Comparison of ENCODE assay signal across 11 mouse cellular contexts in genomic region chr4:59439041-59439440, GRCm38 (mm10). TPM values are rescaled to one million over a fixed set of nuclear protein-coding genes. Genes with fewer than 3 reads are reported as not detected.
DNase-seq lines count a peak whose midpoint lies in the region; ATAC-seq and TF ChIP-seq lines count a peak whose summit lies in the region.
"Had no signal": no experiment of that assay in that cellular context is flagged by ENCODE, and none has a peak within 500 bp of the region (broad histone marks: within the 10 kb centered on the region; RNA-seq: fewer than 3 reads in every experiment).

No protein-coding gene starts in this region.

- no peaks in the 10 kb centered on the region for H3K9me3 ChIP-seq in heart, embryonic 10.5 days
- no peaks in the 10 kb centered on the region for H3K9me3 ChIP-seq in stomach, embryonic 16.5 days (replicated peaks; ENCODE audit: control insufficient read depth, low read length)
- H3K9me3 ChIP-seq: embryonic facial prominence, embryonic 12.5 days had no signal

- peak overlapping the region; percentile 97 for H3K4me2 ChIP-seq in stomach, embryonic 16.5 days (ENCODE audit: low read depth, low read length)

- H3K9ac ChIP-seq in stomach, embryonic 16.5 days (ENCODE audit: low read length), result peak overlapping the region; percentile 90

- intact Hi-C loops in heart, postnatal 14 days (cut with DNase I), result no loop called here

- peaks cover 7% of the 10 kb centered on the region; the same call in 1 of the 2 replicates for H3K27me3 ChIP-seq in heart, embryonic 10.5 days (ENCODE audit: insufficient read depth, poor library complexity, severe bottlenecking)
- no peaks in the 10 kb centered on the region for H3K27me3 ChIP-seq in spleen, adult 2 months (ENCODE audit: control insufficient read depth, insufficient read depth, low read length)
- H3K27me3 ChIP-seq in stomach, embryonic 16.5 days (ENCODE audit: control insufficient read depth, insufficient read depth, low read length), result no peaks in the 10 kb centered on the region

- WGBS in heart, embryonic 10.5 days, result 25% methylated on average over 5 of the region's 5 CpGs
- WGBS in spleen, adult 2 months, result 12% methylated on average over 5 of the region's 5 CpGs
- 20% methylated on average over 5 of the region's 5 CpGs for WGBS in stomach, embryonic 16.5 days

- DNase-seq in heart, embryonic 10.5 days (ENCODE audit: low spot score), result no peak
- DNase-seq in heart, postnatal 14 days, result no peak
- peak in 1 of 2 experiments; percentile 20 for DNase-seq in spleen, adult 2 months (ENCODE audit: low read depth in 1 of 2, low spot score in 2 of 2)
- DNase-seq in spleen, adult 18-20 months, result no peak
- peak; percentile 33 for DNase-seq in liver
- DNase-seq in gastrocnemius, adult 8-10 months (ENCODE audit: low spot score in 2 of 2), result no peak
- no peak for DNase-seq in thymus, postnatal 25 days
- DNase-seq: heart, adult 2 months; right cerebral cortex, adult 18-20 months had no signal

- no peak for TF ChIP-seq CTCF in spleen, adult 2 months (IDR thresholded peaks at IDR 0.05; ENCODE audit: extremely low read depth, insufficient read depth, insufficient read length, insufficient replicate concordance)

- TF ChIP-seq POLR2A in spleen, adult 2 months (IDR thresholded peaks at IDR 0.05; ENCODE audit: low read depth, low read length), result no peak

- peak overlapping the region; percentile 79 for H3K4me3 ChIP-seq in heart, embryonic 10.5 days
- H3K4me3 ChIP-seq in spleen, adult 2 months (ENCODE audit: extremely low read depth, insufficient read depth, insufficient read length), result peak overlapping the region; percentile 70
- peak overlapping the region; percentile 77 for H3K4me3 ChIP-seq in stomach, embryonic 16.5 days (replicated peaks; ENCODE audit: low read length)

- peak overlapping the region; percentile 96 for H3K27ac ChIP-seq in heart, embryonic 10.5 days
- peak overlapping the region; percentile 91 for H3K27ac ChIP-seq in spleen, adult 2 months (ENCODE audit: insufficient read depth, low read length)
- H3K27ac ChIP-seq in stomach, embryonic 16.5 days (ENCODE audit: low read length), result peak overlapping the region; percentile 90
- H3K27ac ChIP-seq: embryonic facial prominence, embryonic 12.5 days; heart, adult 2 months had no signal

- no peaks in the 10 kb centered on the region for H3K36me3 ChIP-seq in heart, embryonic 10.5 days
- no peaks in the 10 kb centered on the region for H3K36me3 ChIP-seq in spleen, adult 2 months (ENCODE audit: control insufficient read depth, insufficient read depth, low read length)
- H3K36me3 ChIP-seq in stomach, embryonic 16.5 days (ENCODE audit: control insufficient read depth, insufficient read depth, low read length), result no peaks in the 10 kb centered on the region
- H3K36me3 ChIP-seq: embryonic facial prominence, embryonic 12.5 days had no signal

- peaks cover 34% of the 10 kb centered on the region for H3K4me1 ChIP-seq in heart, embryonic 10.5 days
- peaks cover 26% of the 10 kb centered on the region; the same call in 1 of the 2 replicates for H3K4me1 ChIP-seq in spleen, adult 2 months (ENCODE audit: control insufficient read depth, insufficient read depth, insufficient read length)
- H3K4me1 ChIP-seq in stomach, embryonic 16.5 days (ENCODE audit: control insufficient read depth, insufficient read depth, low read length), result peaks cover 26% of the 10 kb centered on the region

- ATAC-seq in stomach, embryonic 16.5 days (ENCODE audit: insufficient read depth, low FRiP score), result no peak

RNA-seq across cellular contexts. Expression of gene Susd1, which starts 0.6 kb away (rescaled TPM):
- 8.1 and 9.7 TPM in 2 replicates for polyA plus RNA-seq in heart, embryonic 10.5 days (2016; fragmentation: Nextera tagmentation; extraction: Ambion mirVana)
- 1 to 10 TPM in 1 of 2 experiments, under 1 TPM in 1; 0.98 to 1.5 TPM for total RNA-seq in heart, postnatal 14 days (2021)
- polyA plus RNA-seq in spleen, adult 2 months (2012; rRNA removed), result 23.3 and 25.4 TPM in 2 replicates
- 8.3 and 11.8 TPM in 2 replicates for polyA plus RNA-seq in stomach, embryonic 16.5 days (2015; fragmentation: Nextera tagmentation; extraction: Ambion mirVana)
- total RNA-seq in gastrocnemius, adult 8-10 months (2022), result under 1 TPM in 2 of 4 experiments, not detected in 2; 0.13 to 0.40 TPM
